Mouse (Mus musculus) intestine, embryonic 16.5 days (tissue): ENCODE data around the gene Ccl27a. TPM values are rescaled to one million over a fixed set of nuclear protein-coding genes. Genes with fewer than 3 reads are reported as not detected.

Source experiments
- ATAC-seq: fragments of 200-750 bp; cut with Nextera tagmentation; 2 replicates; pipeline ENCODE4 v1.8.0; 2017; ENCODE audit warnings: moderate TSS enrichment, moderate library complexity
- H3K27ac ChIP-seq: fragments of 300-500 bp; sonication (generic); 2 replicates; pipeline ENCODE4 v1.5.1; 2014; ENCODE audit warnings: mild to moderate bottlenecking, low read length
- H3K27me3 ChIP-seq: fragments of 300-500 bp; sonication (generic); replicated peaks from 2 replicates; pipeline ENCODE4 v1.6.1; 2014; ENCODE audit warnings: low read length, control low read depth, mixed read lengths; ENCODE audit not compliant: control insufficient read depth, insufficient read depth
- H3K36me3 ChIP-seq: fragments of 300-500 bp; sonication (generic); 2 replicates; pipeline ENCODE4 v1.6.1; 2014; ENCODE audit warnings: low read length, control low read depth; ENCODE audit not compliant: control insufficient read depth, insufficient read depth
- H3K4me1 ChIP-seq: fragments of 300-500 bp; sonication (generic); 2 replicates; pipeline ENCODE4 v1.6.1; 2014; ENCODE audit warnings: low read length, control low read depth, mixed read lengths; ENCODE audit not compliant: control insufficient read depth, insufficient read depth
- H3K4me2 ChIP-seq: fragments of 300-500 bp; sonication (generic); 2 replicates; pipeline ENCODE4 v1.6.1; 2014; ENCODE audit warnings: low read depth, low read length, control low read depth
- H3K4me3 ChIP-seq: fragments of 300-500 bp; sonication (generic); 2 replicates; pipeline ENCODE4 v1.5.1; 2014; ENCODE audit warnings: mild to moderate bottlenecking, low read length
- H3K9ac ChIP-seq: fragments of 300-500 bp; sonication (generic); 2 replicates; pipeline ENCODE4 v1.6.1; 2014; ENCODE audit warnings: low read depth, low read length
- H3K9me3 ChIP-seq: fragments of 300-500 bp; sonication (generic); 2 replicates; pipeline ENCODE4 v1.6.1; 2016; ENCODE audit warnings: low read length, control low read depth; ENCODE audit not compliant: control insufficient read depth
- WGBS: fragments of 180-500 bp; shearing (Covaris S2); extraction: QIAGEN DNeasy Blood & Tissue Kit; methylation state at CpG from one replicate; pipeline ENCODE4 v1.1.7; 2014; 5-methylcytosine and 5-hydroxymethylcytosine counted together
- polyA plus RNA-seq: library from polyadenylated mRNA; unstranded; fragments of >200 nt; fragmentation: Nextera tagmentation; extraction: Ambion mirVana; gene quantifications from 2 replicates; pipeline ENCODE4 v1.2.1, GENCODE M21; 2015

Ccl27a gene
- polyA plus RNA-seq, 1 experiment from 2014 or later: 26.8 TPM

GRCm38 (mm10) chr4:41740380-41741157 lies 33.5 kb downstream of the Ccl27a start:
- Histone ChIP-seq H3K36me3 (0 out of 2 replicates have a peak, but pooled peaks cover 3% of the 10 kb centered on the region), H3K27ac (peak overlapping the region; percentile 89), H3K9me3 (no peaks in the 10 kb centered on the region), H3K4me1 (peaks cover 10% of the 10 kb centered on the region), H3K27me3 (no peaks in the 10 kb centered on the region), H3K4me2 (peak overlapping the region; percentile 68), H3K9ac (peak overlapping the region; percentile 85), H3K4me3 (peak overlapping the region; percentile 74)
- peak; percentile 85 for ATAC-seq
- 1% methylated on average over 48 of the region's 48 CpGs for WGBS

- H3K27me3 ChIP-seq: no peaks in the 10 kb centered on the region
- no peak overlapping the region for H3K27ac ChIP-seq
- peaks cover 10% of the 10 kb centered on the region for H3K4me1 ChIP-seq
- H3K9me3 ChIP-seq: no peaks in the 10 kb centered on the region
- 95% methylated on average over 13 of the region's 13 CpGs for WGBS
- no peak overlapping the region for H3K4me3 ChIP-seq
- ATAC-seq: no peak
- no peak overlapping the region for H3K9ac ChIP-seq
- 0 out of 2 replicates have a peak, but pooled peaks cover 3% of the 10 kb centered on the region for H3K36me3 ChIP-seq
- no peak overlapping the region for H3K4me2 ChIP-seq
Measured at GRCm38 (mm10) chr4:41739260-41739659, 34.8 kb downstream of the Ccl27a start.

- peak overlapping the region; percentile 6; the same call in 1 of the 2 replicates for H3K27ac ChIP-seq
- 56% methylated on average over 1 of the region's 1 CpGs for WGBS
Measured at GRCm38 (mm10) chr4:41738256-41738603, 35.8 kb downstream of the Ccl27a start.

GRCm38 (mm10) chr4:41737602-41738255 lies 36.3 kb downstream of the Ccl27a start:
- Histone ChIP-seq H3K27me3 (peaks cover 5% of the 10 kb centered on the region), H3K4me3 (no peak overlapping the region), H3K27ac (0 out of 2 replicates have a peak overlapping the region, but pooled peaks have one; percentile 5), H3K4me1 (peaks cover 10% of the 10 kb centered on the region), H3K4me2 (no peak overlapping the region), H3K36me3 (0 out of 2 replicates have a peak, but pooled peaks cover 3% of the 10 kb centered on the region), H3K9me3 (no peaks in the 10 kb centered on the region), H3K9ac (no peak overlapping the region)
- WGBS: 28% methylated on average over 8 of the region's 8 CpGs
- peak; percentile 34; the same call in 1 of the 2 replicates for ATAC-seq

More at GRCm38 (mm10) chr4:41738256-41738603, 35.8 kb downstream of the Ccl27a start:
- Histone ChIP-seq H3K27me3 (0 out of 2 replicates have a peak, but pooled peaks cover under 1% of the 10 kb centered on the region), H3K4me1 (peaks cover 10% of the 10 kb centered on the region), H3K9me3 (no peaks in the 10 kb centered on the region), H3K9ac (no peak overlapping the region), H3K4me3 (no peak overlapping the region), H3K36me3 (0 out of 2 replicates have a peak, but pooled peaks cover 3% of the 10 kb centered on the region), H3K4me2 (no peak overlapping the region)
- ATAC-seq: no peak

GRCm38 (mm10) chr4:41731052-41731765 lies 42.8 kb downstream of the Ccl27a start, which contains the start of gene Arid3c:
TSS of gene Arid3c (minus strand) at chr4:41731142.
- Histone ChIP-seq H3K27me3 (peaks cover 61% of the 10 kb centered on the region), H3K9me3 (no peaks in the 10 kb centered on the region), H3K4me2 (peak within 1 kb of the TSS; percentile 69), H3K9ac (peak within 1 kb of the TSS; percentile 23; the same call in 1 of the 2 replicates), H3K4me3 (peak within 1 kb of the TSS; percentile 41), H3K4me1 (peaks cover 5% of the 10 kb centered on the region; the same call in 1 of the 2 replicates), H3K27ac (no peak within 1 kb of the TSS), H3K36me3 (no peaks in the 10 kb centered on the region)
- ATAC-seq: peak; percentile 50; the same call in 1 of the 2 replicates
- 1% methylated on average over 49 of the region's 50 CpGs for WGBS

- WGBS: 15% methylated on average over 19 of the region's 20 CpGs
- H3K27me3 ChIP-seq: peaks cover 72% of the 10 kb centered on the region
Measured at GRCm38 (mm10) chr4:41726826-41727621, 47.0 kb downstream of the Ccl27a start.

GRCm38 (mm10) chr4:41722918-41723351 lies 51.1 kb downstream of the Ccl27a start, which contains the start of gene Dctn3:
TSS of gene Dctn3 (minus strand) at chr4:41723170.
- Histone ChIP-seq H3K4me1 (peaks cover 15% of the 10 kb centered on the region), H3K9me3 (no peaks in the 10 kb centered on the region), H3K4me2 (peak within 1 kb of the TSS; percentile 58), H3K27ac (no peak within 1 kb of the TSS), H3K9ac (peak within 1 kb of the TSS; percentile 92), H3K36me3 (peaks cover 9% of the 10 kb centered on the region), H3K27me3 (peaks cover 39% of the 10 kb centered on the region), H3K4me3 (peak within 1 kb of the TSS; percentile 88)
- ATAC-seq: peak; percentile 97
- under 1% methylated on average over 27 of the region's 27 CpGs for WGBS

More at GRCm38 (mm10) chr4:41726826-41727621, 47.0 kb downstream of the Ccl27a start:
- Histone ChIP-seq H3K27ac (no peak overlapping the region), H3K36me3 (no peaks in the 10 kb centered on the region), H3K4me2 (no peak overlapping the region), H3K4me1 (peaks cover 13% of the 10 kb centered on the region), H3K9me3 (no peaks in the 10 kb centered on the region), H3K4me3 (no peak overlapping the region), H3K9ac (no peak overlapping the region)
- ATAC-seq: no peak
